Mouse (Mus musculus) cerebellum, adult 9-10 months (tissue): ENCODE results near the gene Golga2.

Source experiments
- DNase-seq: peaks from one replicate; pipeline ENCODE4 v3.0.0; 2022

Golga2 gene

DNA sequence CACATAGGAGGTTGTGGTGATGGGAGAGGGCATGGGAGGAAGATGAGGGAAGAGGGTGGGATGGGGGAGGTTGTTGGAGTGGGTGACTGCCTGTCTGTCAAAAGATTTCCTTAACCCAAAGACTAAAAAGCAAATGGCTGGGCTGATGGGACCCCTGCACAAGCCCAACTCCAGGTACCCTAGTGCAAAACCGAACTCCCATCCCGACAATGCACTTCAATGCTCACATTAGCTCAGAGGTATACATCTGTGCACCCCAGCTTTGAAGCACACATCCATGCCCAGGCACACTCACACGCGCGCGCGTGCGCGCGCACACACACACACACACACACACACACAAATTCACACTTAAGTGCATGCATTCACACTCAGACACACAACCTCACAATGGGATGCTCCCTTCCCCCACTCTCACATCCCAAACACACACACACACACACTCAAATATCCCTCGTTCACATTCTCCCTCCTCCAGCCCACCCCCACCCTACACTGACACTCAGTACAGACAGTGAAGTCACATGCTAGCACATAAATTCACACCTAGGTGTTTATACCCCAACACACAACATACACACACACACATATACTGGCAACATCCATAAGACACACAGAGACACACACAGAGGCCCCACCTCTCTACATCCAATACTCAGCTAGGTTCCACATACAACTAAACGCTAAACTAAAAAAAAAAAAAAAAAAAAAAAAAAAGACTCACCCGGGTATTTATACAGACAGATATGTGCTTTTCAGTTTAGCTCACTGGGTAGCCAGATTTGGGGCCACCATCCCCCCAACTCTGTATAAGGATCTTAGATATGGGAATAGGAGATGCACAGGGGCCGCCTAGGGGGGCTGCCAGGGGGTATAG is 31.8 kb downstream of the Golga2 start:
- DNase-seq = no peak

DNA sequence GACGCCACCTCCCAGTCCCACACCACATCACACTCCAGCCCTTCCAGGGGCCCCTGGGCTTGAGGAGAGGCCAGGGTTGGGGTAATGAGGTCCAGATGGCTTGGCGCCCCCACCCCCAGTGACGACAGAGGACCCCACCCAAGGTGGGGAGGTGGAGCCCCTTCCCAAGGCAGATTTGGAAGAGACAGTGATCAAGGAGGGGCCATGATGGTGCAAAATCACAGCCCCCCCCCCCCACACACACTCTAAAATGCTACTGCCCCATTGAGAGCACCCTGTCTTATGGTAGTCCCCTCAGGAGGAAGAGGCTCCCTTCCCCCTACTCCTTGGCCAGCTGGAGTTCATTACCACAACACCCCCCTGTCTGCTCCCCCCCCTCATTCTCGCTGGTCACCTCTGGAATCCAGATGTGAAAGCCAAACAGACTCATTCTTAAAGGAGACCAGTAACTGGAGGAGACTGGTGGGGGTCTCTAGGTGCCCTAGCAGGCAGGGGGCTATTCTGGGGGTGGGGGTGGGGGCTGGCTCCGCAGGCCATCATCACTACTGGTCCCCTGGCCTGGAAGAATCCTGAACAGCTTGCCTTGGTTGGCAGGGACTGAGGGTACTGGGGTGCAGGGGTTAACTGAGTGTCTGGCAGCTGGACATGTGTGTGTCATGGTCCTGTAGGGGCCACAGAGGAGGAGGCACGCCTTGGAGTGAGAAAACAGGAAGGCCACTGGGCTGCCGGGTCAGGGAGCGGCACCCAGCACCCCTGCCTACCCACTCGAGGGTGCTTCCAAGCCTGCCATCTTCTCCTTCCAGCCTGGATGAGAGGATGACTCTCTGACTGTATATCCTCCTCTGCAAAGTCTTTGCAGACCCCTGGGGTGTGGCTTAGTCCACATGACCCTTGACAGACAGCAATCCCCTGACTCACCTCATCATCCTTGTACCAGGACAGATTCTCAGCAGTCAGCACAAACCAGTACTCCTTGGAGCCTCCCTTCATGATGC is 32.7 kb downstream of the Golga2 start:
- no peak for DNase-seq

DNA sequence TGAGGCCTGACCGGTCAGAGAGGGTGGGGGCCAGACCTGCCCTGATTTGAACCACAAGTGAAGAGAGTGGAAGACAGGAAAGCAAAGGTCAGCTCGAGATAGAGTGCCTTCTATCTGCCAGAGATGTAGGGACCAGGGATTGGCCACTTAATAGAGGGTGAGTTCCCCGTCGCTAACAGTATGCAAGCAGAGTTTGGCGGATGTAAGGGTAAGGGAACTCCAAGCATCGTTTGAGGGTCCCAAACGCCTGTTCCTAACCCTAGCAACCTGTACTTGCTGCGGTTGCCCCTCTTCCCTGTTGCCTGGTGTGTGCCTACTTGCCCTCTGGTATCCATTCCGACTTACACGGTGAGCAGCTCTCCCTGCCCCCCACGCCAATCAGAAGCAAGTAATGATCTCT is 33.5 kb downstream of the Golga2 start:
- DNase-seq = no peak

DNA sequence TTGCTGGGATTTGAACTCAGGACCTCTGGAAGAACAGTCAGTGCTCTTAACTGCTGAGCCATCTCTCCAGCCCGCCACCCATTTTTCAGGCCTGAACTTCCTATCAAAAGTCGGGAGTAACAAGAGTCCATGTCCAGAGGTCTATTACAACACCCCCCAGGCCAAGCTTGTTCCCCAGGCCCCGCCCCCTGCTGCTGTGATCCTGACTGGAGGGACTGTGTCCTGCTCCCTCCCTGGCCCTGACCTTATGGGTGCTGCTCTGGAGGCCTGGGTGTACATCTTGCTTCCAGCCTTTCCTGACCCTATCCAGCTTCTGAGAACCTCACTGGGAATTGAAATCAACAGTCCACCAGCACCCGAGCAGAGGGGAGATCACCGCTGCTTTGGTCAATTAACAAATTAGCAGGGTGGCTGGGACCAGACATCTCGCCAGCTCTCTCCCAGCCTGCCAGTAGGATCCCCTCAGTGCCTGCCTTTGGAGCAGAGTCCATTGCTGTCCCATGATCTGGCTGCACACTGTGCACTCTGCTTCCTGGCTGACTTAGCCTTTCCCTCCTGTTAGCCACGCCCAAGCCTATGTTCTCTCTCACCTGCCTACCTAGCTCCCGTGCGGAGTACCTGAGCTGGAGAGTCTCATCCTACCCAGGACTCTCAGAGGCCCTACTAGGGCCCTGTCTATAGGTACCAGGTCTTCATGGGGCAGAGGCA is 34.6 kb downstream of the Golga2 start:
- no peak for DNase-seq

DNA sequence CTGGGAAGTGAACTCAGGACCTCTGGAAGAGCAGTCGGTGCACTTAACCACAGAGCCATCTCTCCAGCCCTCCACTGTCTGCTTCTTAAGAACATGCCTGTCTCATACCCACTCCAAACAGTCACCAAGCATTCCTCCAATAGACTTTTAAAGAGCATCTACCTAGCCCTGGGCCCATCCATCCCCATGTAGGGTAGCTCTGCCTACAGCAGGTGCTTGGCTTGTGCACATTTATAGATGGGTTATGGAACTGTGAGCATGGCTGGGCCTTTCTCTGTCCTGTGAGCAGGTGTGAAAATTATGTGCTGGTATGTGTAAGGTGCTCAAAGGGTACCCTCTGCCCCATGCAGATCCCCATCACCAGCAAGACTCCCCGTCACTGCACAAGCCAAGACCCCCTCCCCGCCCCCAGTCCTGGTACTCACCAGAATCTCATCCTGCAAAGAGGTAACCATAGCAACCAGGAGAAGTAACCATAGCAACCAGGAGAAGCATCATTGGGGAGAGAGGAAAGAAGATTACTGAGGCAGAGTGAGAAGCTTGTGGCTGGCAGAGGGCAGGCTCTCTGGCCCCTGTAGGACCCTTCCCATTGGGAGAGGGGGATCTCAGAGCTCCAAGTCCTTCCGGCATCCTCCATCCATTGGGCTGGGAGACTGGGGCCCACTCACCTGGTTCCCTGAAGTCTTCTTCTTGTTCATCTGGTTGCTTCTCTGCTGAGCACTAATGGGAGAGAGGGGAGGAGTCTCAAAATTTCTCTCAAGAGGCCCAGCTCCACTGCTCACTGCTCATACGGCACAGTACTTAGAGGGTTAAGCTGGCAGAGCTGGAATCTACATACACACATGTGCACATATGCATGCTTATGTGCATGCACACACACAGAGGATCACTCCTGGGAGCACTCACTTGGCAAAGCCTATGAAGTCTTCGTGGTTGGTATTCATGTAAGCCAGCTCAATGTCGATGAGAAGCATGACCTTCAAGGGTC is 35.9 kb downstream of the Golga2 start:
- no peak for DNase-seq

DNA sequence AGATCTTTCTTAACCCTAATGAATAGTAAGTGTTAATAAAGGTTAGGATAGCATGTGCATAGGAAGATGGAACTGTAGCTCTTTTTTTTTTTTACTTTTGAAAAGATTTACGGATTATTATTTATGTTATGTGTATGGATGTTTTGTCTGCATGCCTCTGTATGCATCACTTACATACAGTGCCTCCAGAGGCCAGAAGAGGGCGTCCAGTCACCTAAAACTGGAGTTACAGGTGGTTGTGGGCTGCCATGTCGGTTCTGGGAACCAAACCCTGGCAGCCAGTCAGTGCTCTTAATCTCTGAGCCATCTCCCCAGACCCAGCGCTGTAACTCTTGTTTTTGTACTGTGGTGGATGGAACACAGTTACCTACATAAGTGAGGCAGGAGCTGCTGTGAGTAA is 37.1 kb downstream of the Golga2 start:
- no peak for DNase-seq

DNA sequence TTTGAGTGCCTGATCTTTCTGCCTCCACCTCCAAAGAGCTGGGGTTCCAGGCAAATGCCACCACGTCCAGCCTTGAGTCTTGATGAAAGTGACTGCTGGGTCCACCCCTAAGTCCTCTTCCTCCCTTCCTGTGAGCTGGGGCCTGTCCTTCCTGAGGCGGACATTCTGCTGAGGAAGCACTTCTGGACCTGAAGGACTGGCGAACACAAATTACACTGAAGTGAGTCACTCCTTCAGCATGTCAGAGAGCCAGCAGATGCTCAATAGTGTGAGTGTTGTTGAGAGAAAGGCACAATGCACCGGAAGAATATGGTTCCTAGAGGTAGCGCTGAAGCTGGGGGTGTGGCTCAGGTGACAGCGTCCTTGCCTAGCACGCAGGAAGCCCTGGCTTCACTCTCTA is 38.2 kb downstream of the Golga2 start:
- DNase-seq = no peak

DNA sequence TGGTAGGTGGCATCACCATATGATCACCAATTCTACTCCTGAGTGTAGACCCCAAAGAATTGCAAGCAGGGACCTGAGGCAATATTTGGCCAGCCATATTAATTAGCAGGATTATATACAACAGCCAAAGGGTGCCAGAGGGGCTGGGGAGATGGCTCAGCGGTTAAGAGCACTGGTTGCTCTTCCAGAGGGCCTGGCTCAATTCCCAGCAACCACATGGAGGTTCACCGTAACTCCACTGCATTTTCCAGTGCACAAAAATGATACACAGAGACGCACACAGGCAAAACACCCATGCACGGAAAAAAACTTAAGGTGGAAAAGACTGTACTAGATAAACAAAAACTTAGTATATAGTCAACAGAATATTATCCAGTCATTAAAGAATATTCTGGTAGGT is 40.0 kb downstream of the Golga2 start:
- DNase-seq = no peak

DNA sequence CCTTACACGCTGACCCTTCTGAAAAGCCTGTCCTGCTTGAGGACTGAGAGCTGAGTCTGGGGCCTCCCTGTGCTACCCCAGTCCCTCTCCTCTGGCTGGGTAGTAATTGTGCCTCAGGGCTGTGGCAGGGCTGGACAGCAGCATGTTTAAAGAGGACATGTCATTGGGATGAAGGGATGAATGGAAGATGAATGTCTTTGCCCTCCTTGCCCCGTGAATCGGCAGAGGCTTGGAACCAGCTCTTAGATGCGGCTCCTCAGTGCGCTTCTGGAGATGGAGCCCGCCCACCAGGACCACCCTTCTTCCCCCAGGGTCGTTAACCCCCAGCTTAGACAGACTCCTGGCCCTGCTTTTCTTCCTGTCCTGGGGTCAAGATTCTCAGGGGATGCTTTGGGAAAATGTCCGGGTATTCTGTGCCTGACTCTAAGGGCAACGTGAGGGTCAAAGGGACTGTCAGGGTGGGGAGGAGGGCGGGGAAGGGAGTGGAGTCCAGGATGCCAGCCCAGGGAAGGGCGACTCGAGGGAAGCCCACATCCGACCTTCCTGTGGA is 41.8 kb downstream of the Golga2 start:
- DNase-seq = no peak

DNA sequence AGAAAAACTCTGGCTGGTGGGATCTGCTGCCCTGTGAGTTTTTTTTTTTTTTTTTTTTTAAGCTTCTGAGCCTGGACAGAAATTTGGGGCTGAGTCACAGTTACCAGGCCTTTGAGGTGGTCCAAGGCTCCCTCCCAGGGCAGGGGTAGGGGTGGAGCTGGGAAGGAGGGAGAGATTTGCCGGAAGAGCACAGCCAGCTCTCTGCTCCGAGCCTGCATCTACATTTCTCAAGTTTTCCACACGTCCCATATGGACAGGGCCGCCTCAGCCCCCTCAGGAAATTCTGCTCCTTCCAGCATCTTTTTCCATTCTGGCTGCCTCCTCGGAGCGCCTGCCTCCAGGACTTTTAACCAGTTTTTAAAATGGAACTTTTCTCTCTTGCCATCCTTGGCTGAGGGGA is 42.3 kb downstream of the Golga2 start:
- DNase-seq = no peak

DNA sequence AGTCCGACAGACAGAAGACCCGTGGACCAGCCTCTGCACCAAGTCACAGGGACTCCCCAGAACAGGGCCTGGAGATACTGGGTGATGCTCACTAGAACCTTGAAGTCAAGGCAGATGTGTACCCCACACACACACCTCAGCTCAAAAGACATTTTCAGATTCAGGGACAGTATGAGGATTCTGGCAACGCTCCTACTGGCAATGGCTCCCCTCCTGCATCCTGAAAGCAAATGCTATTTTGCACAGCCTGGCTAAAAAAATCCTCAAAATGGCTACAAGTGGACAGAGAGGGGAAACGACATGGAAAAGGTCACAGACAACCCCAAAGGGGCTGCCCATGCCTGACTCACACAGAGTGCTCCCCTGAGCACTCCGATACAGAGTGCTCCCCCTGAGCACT is 45.0 kb downstream of the Golga2 start:
- peak; percentile 66 for DNase-seq

DNA sequence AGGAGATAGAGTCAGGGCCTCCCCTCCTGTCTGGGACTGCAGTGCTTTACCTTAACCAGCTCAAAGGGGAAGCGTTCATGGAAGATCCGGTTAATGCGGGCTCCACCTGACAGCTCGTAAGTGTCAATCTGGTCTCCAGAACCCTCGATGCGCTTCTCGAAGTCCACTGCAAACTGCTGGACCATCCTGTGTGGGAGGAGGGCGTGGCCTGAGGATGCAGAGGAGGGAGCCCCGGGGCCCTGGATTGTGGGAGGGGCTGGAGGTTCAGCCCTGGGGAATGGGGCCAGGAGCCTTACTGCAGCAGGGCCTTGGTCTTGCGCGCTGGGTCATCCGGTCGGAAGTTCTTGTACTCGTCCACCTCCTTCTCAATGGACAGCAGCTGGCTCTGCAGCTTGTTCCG is 48.7 kb downstream of the Golga2 start:
- no peak for DNase-seq

DNA sequence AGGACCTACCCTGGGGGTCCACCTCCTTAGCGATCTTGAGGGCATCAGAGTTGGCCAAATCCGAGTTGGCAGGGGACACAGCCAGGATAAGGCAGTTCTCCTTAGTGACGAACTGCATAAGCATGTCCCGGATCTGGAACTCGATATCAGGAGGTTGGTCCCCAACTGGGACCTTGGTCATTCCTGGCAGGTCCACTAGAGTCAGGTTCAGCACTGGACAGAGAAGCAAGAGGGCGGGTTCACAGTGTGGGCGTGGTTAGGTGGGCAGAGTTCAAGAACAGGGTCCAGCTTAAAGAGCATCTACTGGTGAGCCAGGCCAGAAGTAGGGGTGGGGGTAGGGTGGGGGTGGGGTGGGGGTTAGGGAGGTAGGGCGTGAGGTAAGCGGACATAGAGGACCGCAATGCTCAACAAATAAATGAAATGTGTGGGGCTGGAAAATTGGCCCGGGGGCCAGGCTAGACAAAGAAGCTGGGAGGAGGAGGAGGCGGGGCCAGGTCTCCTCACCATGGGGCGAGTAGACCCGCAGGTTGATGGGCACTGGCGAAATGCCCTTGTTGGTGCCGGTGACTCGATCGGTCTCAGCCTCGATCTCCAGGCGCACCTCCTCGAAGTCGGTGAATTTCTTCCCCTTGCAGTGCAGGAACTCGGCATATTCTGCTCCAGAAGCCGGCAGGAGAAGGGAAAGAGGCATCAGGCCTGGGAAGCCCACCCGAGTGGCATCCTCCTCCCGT is 52.9 kb downstream of the Golga2 start:
- DNase-seq = peak; percentile 68

DNA sequence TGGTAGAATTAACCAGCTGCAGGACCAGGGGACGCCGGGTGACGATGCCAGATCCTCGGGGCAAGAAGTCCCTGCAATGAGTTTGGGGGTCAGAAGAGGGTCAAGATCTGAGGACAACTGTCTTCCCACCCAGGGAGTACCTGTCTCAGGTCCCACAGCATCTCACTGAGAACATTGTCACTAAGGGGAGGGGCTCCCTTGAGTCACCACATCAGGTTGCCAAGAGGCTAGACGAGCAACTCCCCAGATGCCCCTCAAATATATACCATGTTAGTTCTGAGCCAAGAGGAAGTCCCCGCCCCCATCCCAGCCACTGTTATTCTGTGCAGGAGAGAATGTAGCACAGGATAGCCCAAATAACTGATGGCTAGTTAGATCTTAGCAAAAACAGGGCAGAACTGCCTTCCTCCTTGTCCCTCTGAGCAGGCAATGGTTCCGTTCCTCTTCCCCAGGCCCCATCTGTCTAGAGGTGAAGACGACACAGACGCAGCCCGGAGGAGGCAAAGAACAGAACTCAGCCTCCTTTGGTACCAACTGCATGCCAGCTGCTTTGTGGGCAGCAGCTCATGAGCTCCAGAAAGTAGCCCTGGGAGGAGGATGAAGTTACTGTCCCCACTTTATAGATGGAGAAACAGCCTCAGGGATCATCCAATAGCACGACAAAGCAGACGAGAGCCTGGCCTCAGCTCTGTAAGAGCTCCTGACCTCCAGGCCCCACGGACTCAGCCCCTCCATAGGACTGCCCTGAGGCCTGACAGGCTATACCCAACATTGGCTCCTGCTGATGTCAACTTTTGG is 53.9 kb downstream of the Golga2 start:
- peak; percentile 75 for DNase-seq

DNA sequence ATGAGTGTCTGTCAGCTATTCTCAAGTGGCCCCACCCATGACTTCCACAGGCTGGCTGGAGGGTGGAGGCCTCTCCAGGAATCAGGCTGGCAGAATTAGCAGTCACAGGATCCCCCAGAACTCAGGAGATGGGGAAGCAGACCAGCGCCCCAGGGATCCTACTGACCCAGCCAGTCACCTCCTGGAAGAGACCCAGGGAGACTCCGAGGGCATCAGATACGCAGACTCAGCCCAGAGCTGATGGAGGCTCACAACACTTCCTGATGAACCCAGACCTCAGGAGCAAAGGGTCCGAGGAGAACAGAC is 54.4 kb downstream of the Golga2 start:
- peak; percentile 75 for DNase-seq

DNA sequence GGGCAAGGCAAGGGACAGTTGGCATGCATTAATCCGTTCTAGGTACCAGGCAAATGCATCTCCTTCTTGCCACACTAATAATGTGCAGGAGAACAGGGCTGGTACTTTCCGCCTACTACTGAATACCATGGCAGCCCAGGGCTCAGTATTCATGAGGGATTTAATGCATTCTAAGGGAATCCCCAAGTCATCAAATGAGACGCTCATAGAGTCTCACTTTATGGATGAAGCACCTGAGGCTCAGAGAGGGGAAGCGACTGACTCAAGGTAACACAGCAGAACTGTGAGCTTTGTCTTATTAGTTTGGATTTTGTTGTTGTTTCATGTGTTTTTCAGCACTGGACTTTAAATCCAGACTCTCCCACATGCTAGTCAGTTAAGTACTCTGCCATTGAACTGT is 54.9 kb downstream of the Golga2 start:
- peak; percentile 66 for DNase-seq

DNA sequence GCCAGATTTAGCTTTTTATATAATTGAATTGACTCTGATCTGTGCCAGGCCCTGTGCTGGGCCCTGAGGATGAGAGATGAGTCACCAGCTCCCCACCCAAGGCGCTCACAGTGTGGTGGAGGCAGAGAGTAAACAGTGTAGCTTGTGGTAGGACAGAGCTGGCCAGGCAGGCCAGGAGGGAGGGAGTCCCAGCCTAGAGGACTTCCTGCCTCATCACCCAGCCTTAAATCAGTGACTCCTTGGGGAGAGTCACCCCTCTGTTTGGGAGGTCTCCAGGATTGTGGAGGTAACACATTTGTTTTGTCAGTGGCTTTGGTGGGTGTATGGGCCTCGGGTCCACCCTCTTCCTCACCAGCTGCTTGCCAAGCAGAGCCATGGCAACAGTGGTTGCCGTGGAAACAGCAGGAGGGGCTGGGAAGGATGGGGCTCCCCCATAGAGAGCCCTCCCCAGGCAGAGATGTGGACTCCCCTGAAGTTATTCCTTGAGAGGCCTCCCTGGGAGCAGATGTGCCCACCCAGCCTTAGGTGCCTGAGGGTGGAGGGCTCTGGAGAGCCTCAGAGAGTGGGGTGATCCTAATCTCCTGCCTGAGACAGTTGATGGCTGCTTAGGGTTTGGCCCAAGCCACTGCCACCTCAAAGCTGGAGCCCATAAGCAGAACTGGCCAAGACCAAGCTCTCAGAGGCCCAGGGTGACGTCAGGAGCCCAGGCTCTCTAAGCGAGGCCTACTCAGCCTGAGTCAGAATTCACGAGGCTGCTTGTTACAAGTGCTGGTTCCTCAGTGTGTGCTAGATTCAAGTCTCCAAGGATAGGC is 55.6 kb downstream of the Golga2 start:
- peak; percentile 93 for DNase-seq

DNA sequence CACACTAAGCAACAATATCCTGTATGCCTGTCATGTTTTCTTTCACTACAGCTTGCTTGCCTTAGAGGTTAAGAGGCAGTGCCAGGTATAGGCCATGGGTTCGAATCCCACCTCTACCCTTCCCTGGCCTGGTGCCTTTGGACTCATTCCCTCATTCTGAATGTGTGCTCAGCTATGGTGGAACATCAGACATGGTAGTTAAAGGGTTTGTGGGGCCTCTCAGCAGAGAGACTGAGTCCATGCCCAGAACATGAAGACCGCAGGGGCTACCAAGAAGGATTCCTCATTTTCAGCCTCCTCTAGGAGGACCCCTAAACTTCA is 56.1 kb downstream of the Golga2 start:
- DNase-seq = no peak

DNA sequence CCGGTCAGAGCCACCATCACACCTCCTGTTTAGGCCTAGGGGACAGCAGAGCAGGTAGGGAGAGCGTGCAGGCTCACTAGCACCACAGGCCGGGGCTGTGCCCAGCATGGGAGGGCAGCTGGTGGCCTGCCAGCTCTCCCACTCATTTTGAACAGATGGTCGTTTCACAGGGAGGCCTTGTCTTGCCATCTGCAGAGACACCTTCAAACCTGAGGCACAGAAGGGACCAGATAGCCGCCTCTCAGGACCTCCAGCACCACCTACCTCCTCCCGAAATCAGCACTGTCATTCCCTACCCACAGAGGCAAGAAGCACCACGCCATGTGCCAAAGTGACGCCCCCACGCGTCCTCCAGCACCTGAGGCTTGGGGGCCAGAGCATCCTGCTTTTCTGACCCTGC is 56.9 kb downstream of the Golga2 start:
- peak; percentile 99 for DNase-seq
